Mouse (Mus musculus): Measurements from ENCODE around the gene Atp5l.

The Atp5l gene

GRCm38 (mm10) chr9:44881221-44881871 is 39.2 kb downstream of the Atp5l start, which contains the start of gene Kmt2a:
Gene Kmt2a (minus strand): TSS chr9:44881296.
- DNase-seq (ENCODE audit: low read depth, low spot score), result peak; percentile 96
- H3K36me3 ChIP-seq (ENCODE audit: control insufficient read depth, insufficient read depth, low read length, poor library complexity, severe bottlenecking), result no peaks in the 10 kb centered on the region; the same call in 1 of the 2 replicates
- H3K27me3 ChIP-seq (ENCODE audit: control insufficient read depth, insufficient read depth, low read length, poor library complexity, severe bottlenecking), result no peaks in the 10 kb centered on the region

DNA sequence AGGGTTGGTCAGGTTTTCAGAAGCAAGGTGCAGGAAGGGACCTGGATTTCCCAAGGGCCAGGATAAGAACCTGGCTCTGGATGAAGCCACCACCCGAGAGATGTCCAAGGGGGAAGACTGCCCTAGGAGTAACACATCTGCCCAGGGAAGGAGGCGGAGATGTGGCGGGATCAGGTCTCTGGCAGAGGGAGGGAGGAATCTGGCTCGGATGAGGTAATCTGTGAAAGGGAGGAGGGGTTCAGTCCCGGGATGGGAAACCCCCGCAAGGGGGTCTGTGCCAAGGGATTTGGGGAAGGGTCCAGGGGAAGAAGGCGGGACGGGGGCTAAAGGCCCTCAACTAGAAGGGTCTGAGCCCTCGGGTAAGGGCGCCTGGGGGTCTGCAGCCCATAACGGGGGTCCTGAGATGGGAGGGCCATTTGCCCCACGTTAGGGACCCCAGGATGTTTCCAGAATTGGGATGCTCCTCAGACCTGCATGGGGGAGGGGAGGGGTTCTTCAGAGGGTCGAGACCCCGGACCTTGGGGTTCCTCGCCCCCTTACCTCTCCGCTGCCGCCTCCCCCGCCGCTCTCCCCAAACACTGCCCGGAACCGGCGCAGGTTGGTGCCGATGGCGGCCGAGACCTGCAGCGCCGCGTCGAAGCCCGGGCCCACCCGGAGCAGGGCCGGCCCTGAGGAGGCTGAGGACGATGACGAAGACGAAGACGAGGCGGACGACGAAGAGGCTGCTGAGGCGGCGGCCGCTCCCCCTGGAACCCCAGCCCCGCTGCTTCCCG is 40.0 kb downstream of the Atp5l start:
- DNase-seq (ENCODE audit: low read depth, low spot score), result no peak
- no peaks in the 10 kb centered on the region for H3K27me3 ChIP-seq (ENCODE audit: control insufficient read depth, insufficient read depth, low read length, poor library complexity, severe bottlenecking)
- H3K36me3 ChIP-seq (ENCODE audit: control insufficient read depth, insufficient read depth, low read length, poor library complexity, severe bottlenecking), result no peaks in the 10 kb centered on the region; the same call in 1 of the 2 replicates

- H3K27me3 ChIP-seq (ENCODE audit: control insufficient read depth, insufficient read depth, low read length, poor library complexity, severe bottlenecking), result no peaks in the 10 kb centered on the region
- peak; percentile 29 for DNase-seq (ENCODE audit: low read depth, low spot score)
- no peaks in the 10 kb centered on the region; the same call in 1 of the 2 replicates for H3K36me3 ChIP-seq (ENCODE audit: control insufficient read depth, insufficient read depth, low read length, poor library complexity, severe bottlenecking)
Measured at GRCm38 (mm10) chr9:44879694-44880271, 40.8 kb downstream of the Atp5l start.

DNA sequence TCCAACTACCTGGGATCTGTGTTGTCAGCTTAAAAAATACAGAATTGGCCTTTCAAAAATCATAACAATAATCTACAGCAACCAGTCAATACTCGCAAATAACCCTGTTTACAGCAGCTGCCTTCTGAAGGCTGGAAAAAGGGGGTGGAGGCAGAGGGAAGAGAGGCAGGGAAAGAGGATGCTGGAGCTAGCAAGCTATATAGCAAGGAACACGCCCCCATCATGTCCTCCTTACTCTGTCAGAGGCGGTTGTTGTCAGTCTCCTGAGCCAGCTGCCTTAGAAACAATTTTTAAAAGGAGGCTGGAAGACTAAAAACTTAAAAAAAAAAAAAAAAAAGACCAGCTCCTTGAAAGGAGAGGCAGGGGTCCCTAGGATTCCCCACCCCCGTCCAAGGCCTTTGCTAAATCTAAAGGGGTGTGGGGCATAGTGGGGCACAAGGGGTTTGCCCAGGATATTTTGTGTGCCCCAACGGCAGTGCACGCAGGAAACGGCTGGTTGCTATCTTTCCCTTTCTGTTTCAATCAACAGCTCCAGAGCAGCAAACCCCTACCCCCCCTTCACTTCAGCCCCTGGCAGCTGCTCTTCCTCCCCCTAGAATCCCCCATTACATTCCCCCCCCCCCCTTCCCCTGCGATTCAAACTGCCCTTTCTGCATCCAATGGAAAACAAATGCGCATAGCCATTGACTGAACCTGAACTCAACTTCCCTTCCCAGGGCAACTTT is 41.6 kb downstream of the Atp5l start:
- no peaks in the 10 kb centered on the region; the same call in 1 of the 2 replicates for H3K36me3 ChIP-seq (ENCODE audit: control insufficient read depth, insufficient read depth, low read length, poor library complexity, severe bottlenecking)
- DNase-seq (ENCODE audit: low read depth, low spot score), result peak; percentile 55

GRCm38 (mm10) chr9:44877686-44878085 is 42.9 kb downstream of the Atp5l start:
- DNase-seq (ENCODE audit: low read depth, low spot score), result no peak
- H3K27me3 ChIP-seq (ENCODE audit: control insufficient read depth, insufficient read depth, low read length, poor library complexity, severe bottlenecking), result no peaks in the 10 kb centered on the region
- H3K36me3 ChIP-seq (ENCODE audit: control insufficient read depth, insufficient read depth, low read length, poor library complexity, severe bottlenecking), result no peaks in the 10 kb centered on the region; the same call in 1 of the 2 replicates

More for the DNA sequence above, 41.6 kb downstream of the Atp5l start:
- H3K27me3 ChIP-seq (ENCODE audit: control insufficient read depth, insufficient read depth, low read length, poor library complexity, severe bottlenecking), result no peaks in the 10 kb centered on the region

GRCm38 (mm10) chr9:44875476-44875875 is 45.1 kb downstream of the Atp5l start:
- Histone ChIP-seq H3K27me3 (ENCODE audit: control insufficient read depth, insufficient read depth, low read length, poor library complexity, severe bottlenecking) (no peaks in the 10 kb centered on the region), H3K36me3 (ENCODE audit: control insufficient read depth, insufficient read depth, low read length, poor library complexity, severe bottlenecking) (no peaks in the 10 kb centered on the region; the same call in 1 of the 2 replicates)
- no peak for DNase-seq (ENCODE audit: low read depth, low spot score)

DNA sequence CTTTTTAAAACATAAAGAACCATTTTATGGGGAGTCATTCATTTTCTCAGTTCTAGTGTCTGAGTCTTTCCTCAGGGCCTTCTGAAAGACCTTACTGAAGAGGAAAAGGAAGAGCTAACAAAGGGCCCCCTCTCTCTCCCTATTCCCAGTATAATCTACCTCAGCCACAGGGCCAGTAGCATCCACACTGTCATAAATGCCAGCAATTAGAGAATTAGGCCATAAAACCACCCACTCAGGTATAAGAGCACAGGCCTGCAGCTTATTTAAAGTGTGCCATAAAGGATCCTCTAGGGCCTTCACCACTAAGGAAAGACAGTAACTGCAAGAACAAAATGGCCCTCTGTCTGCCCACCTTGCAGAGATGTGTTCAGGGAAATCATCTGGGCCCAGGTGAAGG is 46.3 kb downstream of the Atp5l start:
- H3K27me3 ChIP-seq (ENCODE audit: control insufficient read depth, insufficient read depth, low read length, poor library complexity, severe bottlenecking), result no peaks in the 10 kb centered on the region
- no peak for DNase-seq (ENCODE audit: low read depth, low spot score)

GRCm38 (mm10) chr9:44873665-44874064 is 46.9 kb downstream of the Atp5l start:
- Histone ChIP-seq H3K36me3 (ENCODE audit: control insufficient read depth, insufficient read depth, low read length, poor library complexity, severe bottlenecking) (no peaks in the 10 kb centered on the region; the same call in 1 of the 2 replicates), H3K27me3 (ENCODE audit: control insufficient read depth, insufficient read depth, low read length, poor library complexity, severe bottlenecking) (no peaks in the 10 kb centered on the region)
- peak; percentile 26 for DNase-seq (ENCODE audit: low read depth, low spot score)

More for the DNA sequence above, 46.3 kb downstream of the Atp5l start:
- no peaks in the 10 kb centered on the region; the same call in 1 of the 2 replicates for H3K36me3 ChIP-seq (ENCODE audit: control insufficient read depth, insufficient read depth, low read length, poor library complexity, severe bottlenecking)

DNA sequence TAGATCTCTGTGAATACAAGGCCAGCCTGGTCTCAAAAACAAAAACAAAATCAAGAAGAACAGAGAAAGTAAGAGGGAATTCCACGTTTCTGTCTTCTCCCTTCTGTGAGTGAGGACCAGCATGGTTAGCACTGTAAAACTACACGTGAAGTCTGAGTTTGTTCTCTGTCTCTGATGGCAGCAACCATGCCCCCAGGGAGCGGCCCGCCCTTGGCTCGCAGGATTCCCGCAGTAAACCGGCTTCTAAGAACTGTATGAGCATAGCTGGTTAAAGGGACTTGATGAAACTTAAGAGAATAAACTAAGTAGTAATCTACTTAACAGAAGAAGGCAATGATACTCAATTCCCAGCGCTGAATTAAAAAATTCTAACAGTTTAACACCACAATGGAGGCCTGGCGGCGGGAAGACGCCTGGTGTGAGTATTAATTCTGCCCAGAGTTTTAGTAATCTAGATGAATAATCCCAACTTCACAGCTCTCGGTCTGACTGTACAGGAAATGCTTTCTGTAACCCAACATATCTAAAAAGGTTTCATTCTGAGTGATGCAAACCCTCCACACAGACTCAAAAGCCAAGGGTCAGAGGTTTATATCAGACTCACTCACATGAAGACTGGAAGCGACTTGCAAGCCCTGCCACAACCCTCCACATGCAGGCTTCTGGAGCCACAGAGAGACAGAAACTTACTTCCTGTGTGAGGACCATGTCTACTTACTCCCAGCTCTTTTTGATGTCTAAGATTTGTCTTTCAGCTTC is 52.0 kb downstream of the Atp5l start:
- Histone ChIP-seq H3K36me3 (ENCODE audit: control insufficient read depth, insufficient read depth, low read length, poor library complexity, severe bottlenecking) (no peaks in the 10 kb centered on the region), H3K27me3 (ENCODE audit: control insufficient read depth, insufficient read depth, low read length, poor library complexity, severe bottlenecking) (no peaks in the 10 kb centered on the region)
- peak; percentile 26 for DNase-seq (ENCODE audit: low read depth, low spot score)

DNA sequence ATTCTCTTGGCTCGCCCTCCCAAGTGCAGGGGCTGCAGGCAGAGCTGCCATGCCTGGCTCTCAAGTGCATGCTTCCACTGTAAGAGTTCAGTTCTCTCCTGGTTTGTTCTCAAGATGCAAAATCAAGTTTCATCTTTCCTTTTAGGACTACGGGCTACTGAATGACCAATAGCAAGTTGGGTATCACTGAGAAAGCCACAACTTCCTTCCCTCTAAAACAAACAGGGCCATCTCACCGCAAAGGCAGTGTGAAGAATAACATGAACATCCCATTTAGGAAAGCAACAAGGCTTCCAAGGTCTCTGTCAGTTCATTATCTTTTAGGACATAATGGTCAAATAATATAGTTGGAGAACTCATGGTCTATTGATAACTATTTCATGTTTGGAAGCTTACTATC is 52.9 kb downstream of the Atp5l start:
- H3K27me3 ChIP-seq (ENCODE audit: control insufficient read depth, insufficient read depth, low read length, poor library complexity, severe bottlenecking), result no peaks in the 10 kb centered on the region
- DNase-seq (ENCODE audit: low read depth, low spot score), result no peak
- H3K36me3 ChIP-seq (ENCODE audit: control insufficient read depth, insufficient read depth, low read length, poor library complexity, severe bottlenecking), result no peaks in the 10 kb centered on the region

DNA sequence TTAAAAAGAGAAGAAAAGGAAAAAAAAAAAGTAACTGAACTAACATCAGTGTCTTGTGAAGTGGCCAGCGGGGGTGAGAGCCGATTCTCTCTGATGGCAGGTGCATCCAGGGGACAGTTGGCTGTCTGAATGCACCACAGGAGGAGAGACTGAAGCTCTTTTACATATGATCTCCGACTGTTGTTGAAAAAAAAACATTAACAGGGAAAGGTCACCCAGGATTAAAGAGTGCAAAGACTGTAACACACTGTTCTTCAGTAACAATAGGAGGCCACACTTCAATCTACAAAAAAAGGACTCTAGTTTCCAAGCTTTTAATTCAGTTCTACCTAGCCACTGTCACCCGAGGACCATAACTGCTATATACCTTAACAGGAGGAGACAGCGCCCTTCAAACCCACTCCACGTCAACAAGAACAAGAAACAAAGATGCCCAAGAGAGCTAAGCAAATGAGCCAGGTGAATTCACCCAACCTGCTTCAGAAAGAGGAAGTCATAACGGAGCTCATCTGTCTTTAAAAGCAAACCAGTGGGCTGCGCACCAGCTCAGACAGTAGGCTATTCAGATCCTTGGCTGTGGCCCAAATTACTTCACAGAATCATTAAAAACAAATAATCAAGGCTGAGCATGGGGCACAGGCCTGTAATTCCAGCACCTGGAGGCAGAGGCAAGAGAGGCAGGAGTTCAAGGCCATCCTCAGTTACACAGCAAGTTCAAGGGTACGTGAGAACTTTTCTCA is 53.9 kb downstream of the Atp5l start:
- Histone ChIP-seq H3K36me3 (ENCODE audit: control insufficient read depth, insufficient read depth, low read length, poor library complexity, severe bottlenecking) (no peaks in the 10 kb centered on the region), H3K27me3 (ENCODE audit: control insufficient read depth, insufficient read depth, low read length, poor library complexity, severe bottlenecking) (no peaks in the 10 kb centered on the region)
- DNase-seq (ENCODE audit: low read depth, low spot score), result peak; percentile 78
